Mouse (Mus musculus) testis, adult 10 weeks (tissue): Measurements from ENCODE around the gene Ccdc14. TPM values are rescaled to one million over a fixed set of nuclear protein-coding genes. Genes with fewer than 3 reads are reported as not detected.

Experiments used
- polyA plus RNA-seq: library from polyadenylated mRNA; stranded (reverse); fragments of 350-450 nt; fragmentation: Illumina TruSeq; extraction: RNeasy Lipid Tissue Mini Kit (QIAGEN cat#74804); gene quantifications from one replicate; pipeline ENCODE4 v1.2.3, GENCODE M21; 2014; ENCODE audit warnings: low read depth, low replicate concordance

Ccdc14 gene
- polyA plus RNA-seq, result 19.9 TPM

DNA sequence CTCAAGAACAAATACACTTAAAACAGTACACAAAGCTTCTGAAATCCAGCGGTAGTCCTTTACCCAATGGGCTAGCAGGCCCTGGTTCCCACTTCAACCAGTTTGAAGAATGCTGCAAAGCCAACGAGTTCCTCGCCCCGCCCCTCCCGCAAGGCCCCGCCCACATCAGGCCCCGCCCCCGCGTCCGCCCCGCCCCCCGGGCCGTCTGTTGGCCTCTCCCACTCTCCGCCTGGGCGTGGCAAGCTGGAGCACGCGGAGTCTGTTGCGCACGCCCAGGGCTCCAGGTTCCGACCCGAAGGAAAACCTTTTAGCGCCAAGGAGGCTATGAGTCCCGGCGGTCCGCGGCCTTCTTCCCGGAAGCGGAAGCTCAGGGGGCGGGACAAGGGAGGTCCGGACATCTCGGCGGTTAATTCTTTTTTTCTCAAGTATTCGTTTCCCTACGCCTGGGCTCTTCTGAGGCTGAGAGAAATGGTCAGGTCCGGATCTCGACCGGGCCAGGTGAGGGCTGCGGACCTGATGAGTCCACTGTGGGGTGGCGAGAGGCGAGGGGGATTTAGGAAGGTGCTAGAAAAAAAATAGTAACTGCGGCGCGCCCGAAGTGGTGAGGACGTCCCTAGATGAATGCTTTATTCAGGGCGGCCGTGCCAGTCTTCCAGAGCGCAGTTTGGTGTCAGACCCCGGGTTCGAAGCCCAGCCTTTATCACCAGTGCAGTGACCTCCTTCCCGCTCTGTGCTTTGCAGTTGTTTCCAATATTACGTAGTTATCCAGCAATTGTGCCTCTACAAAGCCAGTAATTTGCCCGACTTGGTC is at the start of gene Ccdc14:
TSS of gene Ccdc14 (plus strand) at position 283 of the 811 bp plus-strand sequence.

DNA sequence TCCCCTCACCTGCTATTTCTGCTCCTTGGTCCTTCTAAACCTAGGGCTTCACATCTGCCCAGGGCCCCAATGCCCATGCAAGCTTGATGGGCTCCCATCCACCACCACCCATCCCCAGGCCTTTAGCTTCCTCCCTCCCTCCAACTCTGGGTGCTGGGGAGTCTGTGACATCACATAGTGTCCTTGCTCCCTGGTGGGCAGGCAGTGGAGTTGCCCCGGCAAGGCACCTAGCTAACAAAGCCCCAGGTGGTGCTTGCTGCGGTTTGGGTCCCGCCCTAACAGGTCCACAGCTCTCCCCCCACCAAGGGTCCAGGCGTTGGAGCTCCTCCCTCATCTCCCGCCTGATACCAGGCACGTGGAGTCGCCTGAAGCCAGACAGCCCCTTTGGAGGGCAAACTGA is 40.8 kb upstream of the Ccdc14 start, which contains the start of gene Ropn1:
TSS of gene Ropn1 (plus strand) at position 301 of the 400 bp plus-strand sequence.

DNA sequence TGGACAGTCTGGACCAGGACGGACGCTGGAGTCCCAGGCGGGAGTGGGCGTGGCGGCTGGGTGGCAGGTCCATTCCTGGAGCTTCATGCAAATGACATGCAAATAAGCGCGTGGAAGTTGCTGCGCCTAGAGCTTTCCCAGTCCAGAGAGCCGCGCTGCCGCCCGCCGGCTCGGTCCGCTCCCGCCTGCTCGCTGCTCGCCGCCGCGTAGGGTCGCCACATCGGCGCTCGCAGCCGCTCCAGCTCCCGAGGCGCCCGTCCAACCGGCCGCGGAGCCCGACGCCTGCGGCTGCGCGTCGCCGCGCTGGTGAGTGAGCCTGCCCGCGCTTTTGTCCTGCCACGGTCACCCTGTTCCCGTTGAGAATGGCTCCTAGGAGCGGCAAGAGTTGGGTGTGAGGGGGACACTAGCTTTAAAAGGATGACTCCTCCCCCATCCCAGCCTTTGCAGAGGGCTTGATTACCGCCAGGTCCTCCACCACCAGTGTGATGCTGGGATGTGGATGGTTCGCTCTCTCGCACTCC is 54.7 kb downstream of the Ccdc14 start, which contains the start of gene Mylk:
TSS of gene Mylk (plus strand) at position 146 of the 521 bp plus-strand sequence.

Other genes with a start within 250 kb of the Ccdc14 start
- 4.8 TPM for gene Kalrn, start 117.1 kb upstream of the Ccdc14 start, polyA plus RNA-seq
- 571 TPM for gene Ropn1, start 40.7 kb upstream of the Ccdc14 start, polyA plus RNA-seq
- 20.3 TPM for gene Mylk, start 54.6 kb downstream of the Ccdc14 start, polyA plus RNA-seq